Mouse (Mus musculus) heart, embryonic 14.5 days (tissue): Measurements from ENCODE around the gene Chmp5. TPM values are rescaled to one million over a fixed set of nuclear protein-coding genes. Genes with fewer than 3 reads are reported as not detected.

Experiments
- ATAC-seq: fragments of 200-750 bp; cut with Nextera tagmentation; 2 replicates; pipeline ENCODE4 v1.8.0; 2017; ENCODE audit warnings: low read depth, moderate TSS enrichment; ENCODE audit not compliant: insufficient number of reproducible peaks, insufficient read depth, low FRiP score
- H3K27ac ChIP-seq, 2 experiments: fragments of 200-500 bp in 1 of 2; fragments of 300-500 bp in 1 of 2; sonication (generic) in 1 of 2; replicated peaks in 1 of 2; 2 replicates each; pipeline ENCODE4 v1.5.1; 2012 to 2014; ENCODE audit warnings: low read depth in 2 of 2, low read length in 2 of 2, control low read depth in 1 of 2, mild to moderate bottlenecking in 1 of 2, mixed read lengths in 1 of 2; ENCODE audit not compliant: control insufficient read depth in 1 of 2, insufficient read depth in 1 of 2
- H3K27me3 ChIP-seq: fragments of 300-500 bp; sonication (generic); 2 replicates; pipeline ENCODE4 v1.6.1; 2014; ENCODE audit warnings: mild to moderate bottlenecking, low read length, control low read depth; ENCODE audit not compliant: control insufficient read depth, insufficient read depth
- H3K36me3 ChIP-seq: fragments of 300-500 bp; sonication (generic); 2 replicates; pipeline ENCODE4 v1.6.1; 2014; ENCODE audit warnings: mild to moderate bottlenecking, control low read depth, low read length, mixed read lengths; ENCODE audit not compliant: control insufficient read depth, insufficient read depth
- H3K4me1 ChIP-seq, 2 experiments: fragments of 200-500 bp in 1 of 2; fragments of 300-500 bp in 1 of 2; sonication (generic) in 1 of 2; 2 replicates each; pipeline ENCODE4 v1.6.1; 2012 to 2014; ENCODE audit warnings: low read length in 2 of 2, control low read depth in 1 of 2, mixed read lengths in 1 of 2; ENCODE audit not compliant: control insufficient read depth in 2 of 2, insufficient read depth in 2 of 2
- H3K4me2 ChIP-seq: fragments of 300-500 bp; sonication (generic); 2 replicates; pipeline ENCODE4 v1.6.1; 2014; ENCODE audit warnings: mild to moderate bottlenecking, low read length
- H3K4me3 ChIP-seq, 2 experiments: fragments of 200-500 bp in 1 of 2; fragments of 300-500 bp in 1 of 2; sonication (generic) in 1 of 2; 2 replicates each; pipeline ENCODE4 v1.5.1; 2012 to 2014; ENCODE audit warnings: low read length in 2 of 2, mild to moderate bottlenecking in 2 of 2, control low read depth in 1 of 2, low read depth in 1 of 2, moderate library complexity in 1 of 2; ENCODE audit not compliant: control insufficient read depth in 1 of 2, insufficient read depth in 1 of 2
- H3K9ac ChIP-seq: fragments of 300-500 bp; sonication (generic); 2 replicates; pipeline ENCODE4 v1.6.1; 2014; ENCODE audit warnings: mild to moderate bottlenecking, low read length
- H3K9me3 ChIP-seq: fragments of 300-500 bp; sonication (generic); 2 replicates; pipeline ENCODE4 v1.6.1; 2016; ENCODE audit warnings: low read length, control low read depth; ENCODE audit not compliant: control insufficient read depth
- WGBS: fragments of 180-500 bp; shearing (Covaris S2); extraction: QIAGEN DNeasy Blood & Tissue Kit; methylation state at CpG from one replicate; pipeline ENCODE4 v1.1.7; 2014; 5-methylcytosine and 5-hydroxymethylcytosine counted together
- polyA plus RNA-seq: library from polyadenylated mRNA; unstranded; fragments of >200 nt; fragmentation: Nextera tagmentation; extraction: Ambion mirVana; gene quantifications from 2 replicates; pipeline ENCODE4 v1.2.1, GENCODE M21; 2014

The Chmp5 gene
- polyA plus RNA-seq, 1 experiment from 2014 or later = 82.9 TPM

DNA sequence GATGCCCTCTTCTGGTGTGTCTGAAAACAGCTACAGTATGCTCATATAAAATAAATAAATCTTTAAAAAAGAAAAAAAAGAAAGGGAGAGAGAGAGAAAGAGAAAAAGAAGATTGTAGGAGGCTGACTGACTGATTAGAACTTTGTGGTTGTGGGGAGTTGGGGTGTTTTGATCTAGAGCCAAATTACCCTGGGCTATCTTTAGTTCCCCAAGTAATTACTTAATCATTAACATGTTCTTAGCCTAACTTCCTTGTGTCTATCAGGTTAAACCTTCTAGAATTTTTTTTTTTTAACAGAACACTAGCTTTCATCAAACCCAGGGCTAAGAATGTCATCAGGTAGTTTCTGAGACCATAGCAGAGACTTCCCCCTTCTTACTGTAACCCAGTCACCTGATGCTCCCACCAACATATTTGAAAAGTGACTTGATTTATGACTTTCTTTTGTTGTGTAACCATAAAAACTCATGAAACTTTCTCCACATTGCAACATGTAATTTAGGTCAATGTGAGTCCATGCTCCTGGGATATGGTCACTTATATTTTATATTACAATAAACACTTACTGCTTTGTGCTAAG lies 33.8 kb upstream of the Chmp5 start:
- Histone ChIP-seq H3K4me3 (no peak overlapping the region), H3K9ac (no peak overlapping the region), H3K4me1 (peaks cover under 1 to 1% of the 10 kb centered on the region in 2 experiments), H3K36me3 (no peaks in the 10 kb centered on the region), H3K4me2 (no peak overlapping the region), H3K27ac (no peak overlapping the region), H3K27me3 (no peaks in the 10 kb centered on the region), H3K9me3 (no peaks in the 10 kb centered on the region)
- no peak for ATAC-seq

DNA sequence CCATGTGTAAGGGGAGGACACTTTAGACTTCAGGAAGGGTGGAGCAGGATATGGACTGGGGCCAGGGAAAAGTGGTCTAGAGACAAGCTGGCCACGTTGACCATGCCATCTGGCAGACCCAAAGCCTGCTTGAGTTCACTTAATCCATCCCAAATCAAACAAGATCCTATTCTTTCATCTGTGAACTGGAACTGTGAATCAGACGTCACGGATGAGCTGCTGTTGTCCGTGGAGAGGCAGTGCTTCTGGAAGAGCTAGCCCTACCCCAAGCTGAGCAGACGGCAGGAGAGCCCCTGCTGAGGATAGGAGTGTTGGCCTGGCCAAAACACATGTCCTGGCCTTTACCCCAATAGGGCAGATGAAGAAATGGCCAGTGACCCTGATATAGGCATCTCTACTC lies 32.3 kb upstream of the Chmp5 start:
- ATAC-seq = no peak
- no peak overlapping the region for H3K27ac ChIP-seq
- 75% methylated on average over 5 of the region's 5 CpGs for WGBS

DNA sequence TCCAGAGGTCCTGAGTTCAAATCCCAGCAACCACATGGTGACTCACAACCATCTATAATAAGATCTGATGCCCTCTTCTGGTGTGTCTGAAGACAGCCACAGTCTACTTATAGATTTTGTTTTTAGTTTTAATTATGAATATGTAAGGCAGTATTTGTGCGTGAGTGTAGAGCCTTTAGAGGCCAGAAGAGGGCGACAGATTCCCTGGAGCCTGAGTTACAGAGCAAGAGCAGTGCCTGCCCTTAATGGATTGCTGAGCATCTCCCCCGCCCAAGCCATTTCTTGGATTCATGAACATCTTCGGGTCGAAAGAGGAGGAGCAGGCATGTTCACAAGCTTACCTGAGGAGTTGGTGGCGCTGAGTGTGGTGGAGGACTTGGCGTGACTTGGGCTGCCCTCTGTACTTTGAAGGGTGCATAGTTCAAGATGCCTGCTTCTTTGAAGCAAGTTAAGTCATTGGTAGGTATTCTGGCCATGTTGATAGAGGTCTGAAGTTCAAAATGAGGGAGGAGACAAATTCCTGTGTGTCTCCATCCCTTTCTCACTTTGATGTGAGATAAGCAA lies 31.5 kb upstream of the Chmp5 start:
- Histone ChIP-seq H3K9me3 (no peaks in the 10 kb centered on the region), H3K4me1 (peaks cover 11 to 12% of the 10 kb centered on the region in 2 experiments), H3K36me3 (no peaks in the 10 kb centered on the region), H3K27ac (no peak overlapping the region), H3K9ac (no peak overlapping the region), H3K4me3 (no peak overlapping the region), H3K4me2 (no peak overlapping the region), H3K27me3 (no peaks in the 10 kb centered on the region)
- ATAC-seq = no peak
- 87% methylated on average over 7 of the region's 7 CpGs for WGBS

More for the DNA sequence above, 32.3 kb upstream of the Chmp5 start:
- no peaks in the 10 kb centered on the region for H3K27me3 ChIP-seq
- no peak overlapping the region for H3K4me2 ChIP-seq
- H3K9me3 ChIP-seq = no peaks in the 10 kb centered on the region
- no peak overlapping the region for H3K9ac ChIP-seq
- H3K36me3 ChIP-seq = no peaks in the 10 kb centered on the region
- peaks cover 11 to 12% of the 10 kb centered on the region in 2 experiments for H3K4me1 ChIP-seq
- no peak overlapping the region for H3K4me3 ChIP-seq

GRCm38 (mm10) chr4:40919785-40920184 lies 28.4 kb upstream of the Chmp5 start, which contains the start of gene Spink4:
Gene Spink4, plus strand, starts transcription at chr4:40920052.
- peak; percentile 46; the same call in 1 of the 2 replicates for ATAC-seq
- Histone ChIP-seq H3K4me2 (no peak within 1 kb of the TSS), H3K4me3 (no peak within 1 kb of the TSS), H3K36me3 (no peaks in the 10 kb centered on the region), H3K27me3 (no peaks in the 10 kb centered on the region), H3K27ac (peak within 1 kb of the TSS; percentile 17 to 67), H3K4me1 (peaks cover 12 to 13% of the 10 kb centered on the region in 2 experiments), H3K9ac (no peak within 1 kb of the TSS), H3K9me3 (no peaks in the 10 kb centered on the region)
- 3% methylated on average over 3 of the region's 3 CpGs for WGBS

DNA sequence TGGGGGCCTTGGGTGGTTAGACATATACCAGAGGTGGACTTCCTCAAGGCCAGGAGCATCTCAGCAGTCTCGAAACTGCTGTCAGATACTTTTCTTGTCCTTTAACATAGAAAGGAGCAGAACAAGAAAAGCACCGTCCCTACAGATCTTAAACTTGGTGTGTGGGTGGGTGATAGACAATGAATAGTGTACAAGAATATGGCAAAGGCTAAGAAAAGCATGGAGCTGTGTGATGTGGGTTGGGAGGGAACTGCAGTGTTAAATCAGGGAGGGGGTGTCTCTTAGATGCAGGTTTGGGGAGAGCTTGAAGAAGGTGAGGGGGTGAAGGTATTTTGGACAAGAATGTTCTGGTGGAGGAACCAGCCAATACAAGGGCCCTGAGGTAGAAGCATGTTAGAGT lies 27.6 kb upstream of the Chmp5 start:
- ATAC-seq = no peak
- no peak overlapping the region for H3K4me2 ChIP-seq
- no peak overlapping the region for H3K4me3 ChIP-seq
- H3K27me3 ChIP-seq = no peaks in the 10 kb centered on the region
- H3K4me1 ChIP-seq = peaks cover 12 to 13% of the 10 kb centered on the region in 2 experiments
- 74% methylated on average over 2 of the region's 2 CpGs for WGBS
- H3K27ac ChIP-seq = no peak overlapping the region; a peak in 1 of 4 replicates
- H3K36me3 ChIP-seq = no peaks in the 10 kb centered on the region
- H3K9me3 ChIP-seq = no peaks in the 10 kb centered on the region
- H3K9ac ChIP-seq = no peak overlapping the region

DNA sequence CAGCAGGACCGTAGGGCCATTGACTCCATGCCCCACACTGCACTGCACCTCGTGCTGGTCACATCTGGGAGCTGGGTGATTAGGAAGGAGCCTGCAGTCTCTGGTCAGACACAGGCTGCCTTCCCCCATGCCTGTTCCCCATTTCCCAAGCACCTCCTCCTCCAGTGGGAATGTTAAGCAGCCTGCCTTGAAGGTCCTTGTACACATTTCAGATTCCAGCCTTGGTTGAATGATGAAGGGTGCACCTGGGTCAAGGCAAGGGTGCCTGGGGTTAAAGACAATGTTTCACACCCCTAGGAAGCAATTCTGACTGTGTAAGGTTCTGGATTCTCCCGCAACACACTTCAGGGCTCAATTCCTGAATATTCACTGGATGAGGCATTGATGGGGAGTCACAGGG lies 26.9 kb upstream of the Chmp5 start:
- Histone ChIP-seq H3K4me1 (peaks cover 12 to 13% of the 10 kb centered on the region in 2 experiments), H3K27ac (no peak overlapping the region), H3K36me3 (no peaks in the 10 kb centered on the region), H3K4me2 (no peak overlapping the region), H3K9ac (no peak overlapping the region), H3K4me3 (no peak overlapping the region), H3K27me3 (no peaks in the 10 kb centered on the region), H3K9me3 (no peaks in the 10 kb centered on the region)
- 54% methylated on average over 3 of the region's 3 CpGs for WGBS
- no peak for ATAC-seq

- no peak overlapping the region for H3K4me3 ChIP-seq
- H3K4me2 ChIP-seq = no peak overlapping the region
- H3K4me1 ChIP-seq = peaks cover 12 to 13% of the 10 kb centered on the region in 2 experiments
- H3K27me3 ChIP-seq = no peaks in the 10 kb centered on the region
- no peak overlapping the region for H3K27ac ChIP-seq
- ATAC-seq = no peak
- no peak overlapping the region for H3K9ac ChIP-seq
- WGBS = 59% methylated on average over 6 of the region's 6 CpGs
- no peaks in the 10 kb centered on the region for H3K36me3 ChIP-seq
- H3K9me3 ChIP-seq = no peaks in the 10 kb centered on the region
These were observed 25.0 kb upstream of the Chmp5 start for GRCm38 (mm10) chr4:40923087-40923651.
